Mouse (Mus musculus) neutrophil, adult 5-6 weeks (primary cell): ENCODE results near the gene Cyb5r3. TPM values are rescaled to one million over a fixed set of nuclear protein-coding genes. Genes with fewer than 3 reads are reported as not detected.
A peak's percentile ranks its signal among the peaks of the same experiment; 100 is the strongest.
"Not testable (repeated sequence)": the region's sequence is repeated elsewhere in the genome, so short reads cannot be mapped to it uniquely, and the experiment has no call there.

Experiments used
- ATAC-seq: fragments of 151-379, 151-347 bp; 2 replicates; pipeline ENCODE4 v1.8.0; 2017; ENCODE audit warnings: mild to moderate bottlenecking, moderate TSS enrichment; ENCODE audit not compliant: insufficient number of reproducible peaks, poor library complexity, low FRiP score, severe bottlenecking; ENCODE audit errors: extremely low read depth
- total RNA-seq: library from RNA; stranded (forward); fragments of 200-1000 nt; gene quantifications from 2 replicates; pipeline ENCODE4 v1.2.3, GENCODE M21; 2017

The Cyb5r3 gene
- total RNA-seq, 1 experiment from 2014 or later, result 30.8 TPM

- ATAC-seq, result peak; percentile 31; the same call in 1 of the 2 replicates
These were observed 15.3 kb downstream of the Cyb5r3 start for GRCm38 (mm10) chr15:83156929-83157666.

- ATAC-seq, result no peak
These were observed 16.5 kb downstream of the Cyb5r3 start for GRCm38 (mm10) chr15:83155672-83156419.

- ATAC-seq, result no peak
These were observed 18.1 kb downstream of the Cyb5r3 start for GRCm38 (mm10) chr15:83154309-83154708.

GRCm38 (mm10) chr15:83150694-83151093, 21.7 kb downstream of the Cyb5r3 start:
- ATAC-seq, result no peak

- no peak for ATAC-seq
These were observed 22.3 kb downstream of the Cyb5r3 start for GRCm38 (mm10) chr15:83150073-83150442.

GRCm38 (mm10) chr15:83149196-83150072, 23.0 kb downstream of the Cyb5r3 start, which contains the start of gene Poldip3:
TSS of gene Poldip3 (minus strand) at chr15:83149384.
- peak; percentile 83 for ATAC-seq

- 0 out of 2 replicates have a peak, but pooled peaks have one; percentile 0 for ATAC-seq
These were observed 23.6 kb downstream of the Cyb5r3 start for GRCm38 (mm10) chr15:83148801-83149195.

GRCm38 (mm10) chr15:83148395-83148794, 24.0 kb downstream of the Cyb5r3 start:
- ATAC-seq, result no peak

- ATAC-seq, result no peak
These were observed 26.9 kb downstream of the Cyb5r3 start for GRCm38 (mm10) chr15:83145541-83145940.

GRCm38 (mm10) chr15:83142861-83143260, 29.5 kb downstream of the Cyb5r3 start:
- no peak for ATAC-seq

- ATAC-seq, result no peak
These were observed 36.7 kb downstream of the Cyb5r3 start for GRCm38 (mm10) chr15:83135654-83136053.

- ATAC-seq, result no peak
These were observed 37.7 kb downstream of the Cyb5r3 start for GRCm38 (mm10) chr15:83134671-83135070.

GRCm38 (mm10) chr15:83129530-83130231, 42.7 kb downstream of the Cyb5r3 start:
- no peak for ATAC-seq

- ATAC-seq, result not testable (repeated sequence)
These were observed 45.4 kb downstream of the Cyb5r3 start for GRCm38 (mm10) chr15:83127037-83127436.

- no peak for ATAC-seq
These were observed 45.8 kb downstream of the Cyb5r3 start for GRCm38 (mm10) chr15:83126582-83126981.

GRCm38 (mm10) chr15:83124625-83125024, 47.8 kb downstream of the Cyb5r3 start:
- no peak for ATAC-seq

GRCm38 (mm10) chr15:83122566-83123145, 49.7 kb downstream of the Cyb5r3 start, which contains the start of gene Rrp7a:
TSS of gene Rrp7a (minus strand) at chr15:83122801.
- peak; percentile 55; the same call in 1 of the 2 replicates for ATAC-seq
